Mouse (Mus musculus): ENCODE measurements at regions not wholly inside any gene's neighbourhood (a gene's known extent, or its start where the extent isn't known, plus 50 kb on each side); places are given as distances from the start of the nearest gene placed in this dataset.

GRCm38 (mm10) chr13:70214022-70214654 is 411.9 kb downstream of the Med10 start:
- no peaks in the 10 kb centered on the region for H3K36me3 ChIP-seq (ENCODE audit: control insufficient read depth, insufficient read depth, low read length)

GRCm38 (mm10) chr13:70216134-70216533 is 413.9 kb downstream of the Med10 start:
- Histone ChIP-seq H3K4me3 (ENCODE audit: control insufficient read depth, low read depth, low read length) (no peak overlapping the region), H3K36me3 (ENCODE audit: control insufficient read depth, insufficient read depth, low read length) (no peaks in the 10 kb centered on the region), H3K27me3 (ENCODE audit: control insufficient read depth, insufficient read depth, low read length) (no peaks in the 10 kb centered on the region), H3K4me1 (ENCODE audit: control insufficient read depth, insufficient read depth, low read length) (no peaks in the 10 kb centered on the region), H3K27ac (ENCODE audit: control insufficient read depth, insufficient read depth, low read depth, low read length) (no peak overlapping the region)
- TF ChIP-seq POLR2A (IDR thresholded peaks at IDR 0.05; ENCODE audit: control insufficient read depth, low read depth, low read length) (no peak), CTCF (IDR thresholded peaks at IDR 0.05; ENCODE audit: control insufficient read depth, insufficient read depth, insufficient replicate concordance, low read depth, low read length) (no peak)

More at GRCm38 (mm10) chr13:70214022-70214654, 411.9 kb downstream of the Med10 start:
- Histone ChIP-seq H3K27ac (ENCODE audit: control insufficient read depth, insufficient read depth, low read depth, low read length) (no peak overlapping the region), H3K4me3 (ENCODE audit: control insufficient read depth, low read depth, low read length) (no peak overlapping the region), H3K4me1 (ENCODE audit: control insufficient read depth, insufficient read depth, low read length) (no peaks in the 10 kb centered on the region), H3K27me3 (ENCODE audit: control insufficient read depth, insufficient read depth, low read length) (no peaks in the 10 kb centered on the region)
- TF ChIP-seq POLR2A (IDR thresholded peaks at IDR 0.05; ENCODE audit: control insufficient read depth, low read depth, low read length) (no peak), CTCF (IDR thresholded peaks at IDR 0.05; ENCODE audit: control insufficient read depth, insufficient read depth, insufficient replicate concordance, low read depth, low read length) (no peak)

- Histone ChIP-seq H3K36me3 (ENCODE audit: control insufficient read depth, insufficient read depth, low read length) (no peaks in the 10 kb centered on the region), H3K4me3 (ENCODE audit: control insufficient read depth, low read depth, low read length) (no peak overlapping the region), H3K27me3 (ENCODE audit: control insufficient read depth, insufficient read depth, low read length) (no peaks in the 10 kb centered on the region), H3K27ac (ENCODE audit: control insufficient read depth, insufficient read depth, low read depth, low read length) (no peak overlapping the region), H3K4me1 (ENCODE audit: control insufficient read depth, insufficient read depth, low read length) (no peaks in the 10 kb centered on the region)
- TF ChIP-seq CTCF (IDR thresholded peaks at IDR 0.05; ENCODE audit: control insufficient read depth, insufficient read depth, insufficient replicate concordance, low read depth, low read length) (no peak), POLR2A (IDR thresholded peaks at IDR 0.05; ENCODE audit: control insufficient read depth, low read depth, low read length) (no peak)
These were observed 415.4 kb downstream of the Med10 start for GRCm38 (mm10) chr13:70217429-70218133.

GRCm38 (mm10) chr13:70223485-70223884 is 413.9 kb downstream of the Ice1 start:
- TF ChIP-seq POLR2A (IDR thresholded peaks at IDR 0.05; ENCODE audit: control insufficient read depth, low read depth, low read length) (no peak), CTCF (IDR thresholded peaks at IDR 0.05; ENCODE audit: control insufficient read depth, insufficient read depth, insufficient replicate concordance, low read depth, low read length) (no peak)
- Histone ChIP-seq H3K27ac (ENCODE audit: control insufficient read depth, insufficient read depth, low read depth, low read length) (no peak overlapping the region), H3K36me3 (ENCODE audit: control insufficient read depth, insufficient read depth, low read length) (no peaks in the 10 kb centered on the region), H3K4me1 (ENCODE audit: control insufficient read depth, insufficient read depth, low read length) (no peaks in the 10 kb centered on the region), H3K27me3 (ENCODE audit: control insufficient read depth, insufficient read depth, low read length) (no peaks in the 10 kb centered on the region), H3K4me3 (ENCODE audit: control insufficient read depth, low read depth, low read length) (no peak overlapping the region)

- Histone ChIP-seq H3K4me1 (ENCODE audit: control insufficient read depth, insufficient read depth, low read length) (peaks cover 2% of the 10 kb centered on the region; the same call in 1 of the 2 replicates), H3K36me3 (ENCODE audit: control insufficient read depth, insufficient read depth, low read length) (no peaks in the 10 kb centered on the region), H3K27me3 (ENCODE audit: control insufficient read depth, insufficient read depth, low read length) (0 out of 2 replicates have a peak, but pooled peaks cover under 1% of the 10 kb centered on the region), H3K27ac (ENCODE audit: control insufficient read depth, insufficient read depth, low read depth, low read length) (no peak overlapping the region), H3K4me3 (ENCODE audit: control insufficient read depth, low read depth, low read length) (no peak overlapping the region)
- TF ChIP-seq POLR2A (IDR thresholded peaks at IDR 0.05; ENCODE audit: control insufficient read depth, low read depth, low read length) (no peak), CTCF (IDR thresholded peaks at IDR 0.05; ENCODE audit: control insufficient read depth, insufficient read depth, insufficient replicate concordance, low read depth, low read length) (no peak)
These were observed 410.3 kb downstream of the Ice1 start for GRCm38 (mm10) chr13:70227167-70227566.

GRCm38 (mm10) chr13:70233896-70234799 is 403.3 kb downstream of the Ice1 start:
- TF ChIP-seq POLR2A (IDR thresholded peaks at IDR 0.05; ENCODE audit: control insufficient read depth, low read depth, low read length), result 0 out of 2 replicates have a peak, but pooled peaks have one; percentile 17
- TF ChIP-seq CTCF (IDR thresholded peaks at IDR 0.05; ENCODE audit: control insufficient read depth, insufficient read depth, insufficient replicate concordance, low read depth, low read length), result peak; percentile 92
- H3K4me3 ChIP-seq (ENCODE audit: control insufficient read depth, low read depth, low read length), result peak overlapping the region; percentile 73

More at GRCm38 (mm10) chr13:70233896-70234799, 403.3 kb downstream of the Ice1 start:
- Histone ChIP-seq H3K27me3 (ENCODE audit: control insufficient read depth, insufficient read depth, low read length) (peaks cover 5% of the 10 kb centered on the region; the same call in 1 of the 2 replicates), H3K4me1 (ENCODE audit: control insufficient read depth, insufficient read depth, low read length) (peaks cover 7% of the 10 kb centered on the region; the same call in 1 of the 2 replicates), H3K27ac (ENCODE audit: control insufficient read depth, insufficient read depth, low read depth, low read length) (no peak overlapping the region), H3K36me3 (ENCODE audit: control insufficient read depth, insufficient read depth, low read length) (no peaks in the 10 kb centered on the region)
